Mouse (Mus musculus): Measurements from ENCODE around the gene Fmod.

The Fmod gene

DNA sequence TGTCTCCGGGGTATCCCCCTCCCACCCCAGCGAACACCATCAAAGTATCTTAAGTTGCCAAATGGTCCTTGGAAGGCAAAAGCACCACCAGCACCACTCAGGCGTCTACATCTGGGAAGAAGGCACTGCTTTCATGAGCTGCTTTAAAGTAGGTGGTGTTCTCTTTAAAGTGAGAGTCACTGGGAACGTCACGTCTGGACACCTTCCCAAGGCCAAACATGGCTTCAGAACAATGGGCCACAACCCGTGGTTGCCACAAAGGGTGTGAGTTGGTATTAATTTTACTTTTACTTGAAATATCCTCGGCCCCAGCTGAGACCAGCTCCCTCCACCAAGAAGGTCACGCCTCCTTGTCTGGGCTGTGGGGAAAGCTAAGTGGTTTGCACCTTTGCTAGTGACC lies 20.7 kb downstream of the Fmod start:
- no peak for DNase-seq

DNA sequence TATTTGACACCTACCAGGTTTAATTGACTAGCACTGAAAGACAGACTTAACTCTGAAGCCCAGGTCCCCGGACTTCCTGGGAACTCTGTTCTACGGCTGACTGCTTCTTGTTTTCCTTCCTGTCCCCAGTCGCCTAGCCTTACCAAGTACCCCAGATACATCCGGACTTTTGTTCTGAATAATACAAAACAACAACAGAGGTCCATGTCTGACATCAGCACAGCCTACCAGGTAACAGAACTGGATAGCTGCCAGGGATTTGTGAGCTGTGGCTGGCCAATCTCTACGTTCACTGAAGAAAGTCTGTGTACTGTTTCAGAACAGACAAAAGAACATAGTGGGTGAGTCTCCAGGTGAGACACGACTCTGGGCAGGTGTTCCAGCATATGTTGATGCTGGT lies 21.8 kb downstream of the Fmod start:
- no peak for DNase-seq

DNA sequence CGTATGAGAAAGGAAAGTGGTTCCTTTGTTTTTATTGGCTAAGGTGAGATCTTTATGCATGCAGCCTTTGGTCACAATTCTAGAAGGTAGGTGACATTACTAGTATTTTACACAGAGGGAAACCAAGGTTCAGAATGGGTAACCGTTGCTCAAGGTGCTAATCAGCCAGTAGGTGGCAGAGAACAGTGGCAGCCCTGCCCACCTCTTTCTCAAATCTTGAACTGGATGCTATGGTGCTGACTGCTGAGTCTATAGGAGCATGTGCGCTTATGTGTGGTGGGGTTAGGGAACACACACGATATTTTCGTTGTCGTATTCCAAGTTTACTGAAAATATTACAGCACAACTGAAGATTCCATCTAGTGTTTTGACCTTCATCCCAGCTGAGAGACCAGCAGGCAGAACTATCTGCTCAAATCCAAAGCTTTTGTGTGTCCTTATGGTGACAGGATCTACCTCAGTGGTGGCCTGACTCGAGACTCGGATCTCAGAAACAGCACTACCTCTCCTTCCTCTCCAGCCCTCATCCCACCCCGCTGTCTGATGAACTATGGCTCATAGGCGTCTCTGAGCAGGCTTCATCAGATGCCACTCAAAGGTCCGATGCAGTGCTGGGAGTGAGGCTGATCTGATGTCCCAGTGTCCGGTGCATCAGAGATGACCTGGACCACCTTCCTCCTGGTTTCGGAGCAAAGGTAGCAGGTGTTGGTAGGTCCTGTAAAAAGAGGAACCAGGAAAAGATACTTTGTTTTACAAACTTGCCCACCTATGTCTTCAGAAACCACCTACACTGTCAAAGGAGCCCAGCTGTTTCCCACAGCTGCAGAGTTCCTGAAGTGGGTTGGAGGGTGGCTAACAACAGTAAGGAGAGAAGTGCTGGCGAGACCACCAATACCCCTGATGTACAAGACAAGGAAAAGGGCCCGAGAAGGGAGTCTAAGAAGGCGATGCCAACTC lies 23.0 kb downstream of the Fmod start:
- DNase-seq: peak; percentile 45 to 53

DNA sequence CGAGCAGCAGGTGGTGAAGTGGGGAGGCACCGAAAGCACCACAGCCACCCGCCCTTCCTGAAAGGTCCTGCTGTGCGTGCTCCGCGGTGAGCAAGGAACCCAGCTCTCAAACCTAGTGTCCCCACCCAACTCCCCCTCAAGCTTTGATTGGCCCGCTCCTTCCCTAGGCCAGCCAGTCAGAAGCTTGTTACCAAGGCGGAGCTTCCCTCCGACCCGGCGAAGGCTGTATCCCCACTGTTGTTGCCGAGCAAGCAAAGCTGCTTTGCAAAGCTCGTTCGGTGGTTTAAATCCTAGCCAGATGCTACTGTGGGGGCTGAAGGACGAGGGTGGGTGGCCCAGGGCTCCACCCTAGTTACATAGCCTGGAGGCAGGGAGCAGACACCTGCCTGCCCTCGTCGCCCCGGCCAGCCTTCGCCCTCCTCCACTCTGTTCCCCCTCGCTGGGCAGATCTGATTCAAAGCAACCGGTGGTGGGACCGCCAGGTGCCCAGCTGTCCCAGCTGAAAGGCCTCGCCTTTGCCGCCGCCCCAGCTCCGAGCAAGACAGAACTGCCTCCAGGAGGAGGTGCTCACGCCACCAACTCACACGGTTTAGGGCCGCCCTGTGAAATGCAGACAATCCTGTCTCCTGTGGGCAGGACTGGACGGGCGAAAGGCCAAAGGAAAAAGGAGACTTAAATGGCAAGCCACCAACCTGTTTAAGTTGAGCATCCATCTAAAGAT lies 24.0 kb downstream of the Fmod start:
- peak; percentile 85 to 95 for DNase-seq

DNA sequence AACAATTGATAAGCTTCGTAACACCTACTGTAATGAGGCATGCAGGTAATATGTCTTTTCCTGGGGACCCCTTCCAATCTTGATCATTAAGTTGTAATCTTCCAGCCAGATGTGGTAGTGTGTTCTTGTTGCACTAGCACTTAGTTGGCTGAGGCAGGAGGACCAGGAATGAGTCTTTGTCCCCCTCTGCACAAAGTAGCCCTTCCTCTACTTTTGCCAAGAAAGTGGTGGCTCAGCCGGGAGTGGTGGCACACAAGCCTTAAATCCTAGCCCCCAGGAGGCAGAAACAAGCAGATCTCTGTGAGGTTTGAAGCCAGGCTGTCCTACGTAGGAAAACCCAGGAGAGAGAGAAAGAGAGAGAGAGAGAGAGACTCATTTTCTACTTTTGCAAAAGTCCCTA lies 24.9 kb downstream of the Fmod start:
- DNase-seq: no peak

DNA sequence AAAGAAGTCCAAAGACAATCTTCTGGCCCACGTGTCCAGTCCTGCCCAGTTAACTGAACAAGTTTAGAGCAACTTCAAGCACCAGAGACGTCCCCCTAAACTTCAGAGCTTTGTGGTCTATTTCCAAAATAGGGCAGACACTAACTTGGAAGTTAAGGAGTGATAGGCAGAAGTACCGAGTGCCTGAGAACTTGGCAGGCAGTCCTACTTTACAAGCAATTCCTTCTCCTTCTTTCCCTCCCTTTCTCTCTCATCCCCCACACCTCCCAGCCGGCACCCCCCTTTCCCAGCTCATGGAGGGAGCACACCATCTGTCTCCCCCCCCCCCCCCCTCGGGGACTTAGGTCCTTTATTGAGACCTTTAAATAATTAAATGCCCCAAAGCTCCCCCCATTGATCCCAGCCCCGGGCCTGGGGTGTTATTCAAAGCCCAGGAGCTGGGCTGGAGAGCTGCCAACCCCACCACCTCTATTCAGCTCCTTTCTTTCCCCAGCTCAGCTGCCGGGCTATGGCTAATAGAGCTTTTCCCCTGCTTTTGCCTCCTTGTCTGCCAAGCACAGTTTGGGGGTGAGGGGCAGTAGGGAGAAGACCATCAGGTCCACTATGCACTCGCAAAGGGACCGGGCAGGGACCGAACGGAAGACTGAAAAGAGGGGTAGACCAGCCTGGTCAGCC lies 25.5 kb downstream of the Fmod start:
- no peak for DNase-seq

DNA sequence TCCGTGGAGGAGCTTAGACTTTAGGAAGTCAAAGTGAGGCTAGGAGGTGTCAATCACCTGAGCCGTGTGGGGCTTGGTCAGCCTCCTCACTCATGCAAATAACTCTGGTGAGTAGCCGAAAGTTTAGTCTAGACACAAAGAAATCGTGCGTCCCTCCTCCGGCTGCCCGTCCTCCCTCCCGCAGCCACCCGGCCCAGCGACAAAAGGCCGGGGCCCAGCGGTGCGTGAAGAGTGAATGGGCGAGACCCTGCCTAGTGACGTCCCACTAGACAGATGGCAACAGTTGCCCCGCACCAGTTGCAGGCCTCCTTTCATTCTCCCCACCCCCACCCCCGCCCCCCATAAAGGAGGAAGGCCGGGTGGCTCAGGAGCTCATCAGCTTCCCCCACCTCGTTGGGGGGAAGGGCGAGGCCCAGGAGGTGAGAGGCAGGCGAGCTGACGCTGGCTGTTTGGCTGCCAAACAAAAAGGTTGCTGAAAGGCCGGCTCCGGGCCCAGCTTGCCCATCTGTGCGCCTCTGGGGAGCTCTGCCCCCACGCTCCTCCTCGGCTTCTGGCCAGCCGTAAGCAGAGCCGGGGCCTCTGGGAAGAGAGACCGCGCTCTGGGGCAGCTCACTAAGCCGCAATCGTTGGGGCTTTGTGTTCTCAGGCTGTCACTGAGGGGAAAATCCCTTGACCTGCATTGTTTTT lies 26.2 kb downstream of the Fmod start:
- peak; percentile 49 to 61 for DNase-seq

DNA sequence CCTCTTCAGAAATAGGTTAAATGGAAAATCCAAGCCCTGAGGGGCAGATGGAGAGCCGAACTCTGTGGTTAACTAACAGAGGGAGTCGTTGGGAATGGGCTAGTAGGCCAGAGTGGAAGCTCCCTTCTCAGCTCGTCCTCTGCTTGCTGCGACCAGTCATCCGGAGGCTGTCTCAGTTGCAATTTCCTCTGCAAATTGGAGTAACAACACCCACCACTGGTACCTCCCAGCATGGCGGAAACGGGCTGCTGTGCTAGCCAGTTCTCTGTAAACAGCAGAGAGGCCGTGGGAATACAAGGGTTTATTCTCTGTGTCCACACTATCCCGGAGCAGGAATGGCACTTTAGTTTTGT lies 26.7 kb downstream of the Fmod start:
- no peak for DNase-seq

DNA sequence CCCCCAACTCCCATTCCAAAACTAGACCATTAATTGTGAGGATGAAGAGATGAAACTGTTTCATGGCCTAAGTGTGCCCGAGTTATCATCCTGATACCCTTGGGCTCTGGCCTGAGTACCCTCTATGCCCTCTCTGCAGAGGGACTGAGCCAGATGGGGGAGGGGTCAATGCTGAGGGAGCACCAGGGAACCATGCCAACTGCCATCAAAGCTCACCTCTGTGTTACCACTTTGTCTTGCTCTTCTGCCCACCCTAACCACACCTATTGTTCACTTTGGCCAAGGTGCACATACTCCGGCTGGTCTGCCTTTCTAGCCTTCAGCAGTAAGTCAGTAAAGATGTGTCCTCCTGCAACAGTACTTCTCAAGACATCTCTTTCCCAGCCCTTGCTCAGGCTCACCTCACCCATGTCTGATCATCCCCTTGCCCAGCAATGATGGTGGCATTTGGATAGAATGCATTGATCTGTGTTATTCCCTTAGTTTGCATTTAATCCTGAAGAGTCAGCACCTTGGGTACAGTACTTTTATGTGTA lies 27.3 kb downstream of the Fmod start:
- DNase-seq: no peak

DNA sequence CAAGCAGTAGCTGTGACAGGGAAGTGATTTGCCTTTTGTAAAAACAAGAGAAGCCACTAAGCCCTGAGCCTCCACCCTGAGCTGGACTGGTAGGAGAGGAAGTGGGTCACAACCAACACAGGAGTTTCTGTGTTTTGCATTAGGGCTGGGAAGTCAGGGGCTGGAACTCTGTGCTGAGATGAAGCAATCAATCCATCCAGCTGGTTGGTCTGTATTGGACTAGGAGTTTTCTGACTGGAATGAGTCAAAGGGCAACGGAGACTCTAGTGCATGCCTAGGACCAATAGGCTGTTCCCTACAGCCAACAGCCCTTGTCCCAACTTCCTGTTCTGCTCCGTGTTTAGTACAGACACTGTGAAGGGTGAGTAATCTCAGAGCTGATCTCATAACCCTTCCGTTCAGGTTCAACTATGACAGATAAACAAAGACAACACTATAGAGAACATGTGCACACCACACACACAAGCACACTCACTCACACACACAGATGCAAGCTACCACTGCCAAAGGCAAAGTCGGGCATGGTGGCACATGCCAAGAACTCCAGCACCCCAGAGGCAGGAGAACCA lies 28.3 kb downstream of the Fmod start:
- no peak for DNase-seq

DNA sequence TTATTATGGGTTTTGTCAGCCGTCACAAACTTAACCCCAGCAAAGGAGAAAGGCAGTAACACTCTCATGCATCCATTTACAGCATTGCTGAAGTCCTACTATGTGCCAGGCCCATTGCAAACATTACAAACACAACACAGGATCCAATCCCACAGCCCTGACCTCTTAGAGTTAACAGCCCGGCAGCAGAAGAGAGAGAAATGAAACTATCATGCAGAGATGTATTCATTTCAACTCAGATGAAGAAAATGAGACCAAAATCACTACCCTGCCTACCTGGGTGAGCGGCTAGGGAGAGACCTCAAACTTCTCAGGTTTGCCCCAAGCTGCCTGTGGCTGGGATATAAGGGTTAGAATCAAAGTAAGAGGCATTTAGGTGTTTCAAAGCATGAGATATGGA lies 29.5 kb downstream of the Fmod start:
- DNase-seq: no peak

DNA sequence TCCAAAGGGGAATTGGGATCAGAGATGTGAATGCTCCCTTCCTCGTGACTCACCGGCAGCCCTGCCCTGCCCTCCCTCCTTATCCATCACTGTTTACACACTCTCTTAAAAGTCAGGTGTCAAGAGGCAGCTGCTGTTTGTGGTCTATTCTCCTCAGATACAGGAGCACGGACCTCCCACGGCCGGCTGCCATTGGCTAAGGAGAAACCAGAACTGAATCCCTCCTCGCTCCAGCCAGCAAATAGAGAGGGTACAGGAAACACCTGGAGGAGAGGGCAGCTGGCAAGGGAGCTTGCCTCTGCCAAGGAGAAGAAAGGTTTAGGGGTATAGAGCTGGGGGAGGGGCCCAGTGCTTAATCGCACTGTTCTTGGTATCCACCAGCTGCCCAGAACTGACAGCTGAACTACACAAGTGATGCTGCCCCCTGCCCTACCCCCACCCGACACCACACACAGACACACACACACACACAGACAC lies 30.1 kb downstream of the Fmod start:
- DNase-seq: no peak

DNA sequence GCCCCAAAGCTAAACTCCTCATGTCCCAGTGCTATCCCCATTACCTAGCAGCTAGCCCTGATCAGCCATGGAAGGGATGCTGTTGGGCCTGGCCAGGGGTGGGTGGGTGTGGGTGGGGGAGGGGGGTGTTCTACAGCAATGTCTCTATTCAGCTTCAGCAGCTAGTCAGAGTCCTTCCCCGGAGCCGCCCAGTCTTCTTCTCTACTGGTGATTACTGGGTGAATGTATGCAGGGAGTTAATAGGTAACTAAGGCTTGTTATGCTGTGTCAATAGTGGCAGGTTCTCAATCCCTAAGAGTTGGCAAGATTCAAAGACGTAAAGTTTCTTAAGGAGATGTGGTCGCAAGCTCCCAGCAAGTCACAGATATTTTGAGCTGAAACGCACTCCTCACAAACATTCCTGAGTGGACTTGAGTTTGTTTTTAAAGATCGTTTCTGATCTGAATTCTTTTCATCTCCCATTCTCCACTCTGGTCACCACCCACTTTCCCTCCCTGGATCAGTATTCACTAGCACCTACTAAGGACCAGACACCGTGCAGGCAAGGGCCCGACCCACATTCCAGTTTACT lies 33.1 kb downstream of the Fmod start:
- DNase-seq: no peak

DNA sequence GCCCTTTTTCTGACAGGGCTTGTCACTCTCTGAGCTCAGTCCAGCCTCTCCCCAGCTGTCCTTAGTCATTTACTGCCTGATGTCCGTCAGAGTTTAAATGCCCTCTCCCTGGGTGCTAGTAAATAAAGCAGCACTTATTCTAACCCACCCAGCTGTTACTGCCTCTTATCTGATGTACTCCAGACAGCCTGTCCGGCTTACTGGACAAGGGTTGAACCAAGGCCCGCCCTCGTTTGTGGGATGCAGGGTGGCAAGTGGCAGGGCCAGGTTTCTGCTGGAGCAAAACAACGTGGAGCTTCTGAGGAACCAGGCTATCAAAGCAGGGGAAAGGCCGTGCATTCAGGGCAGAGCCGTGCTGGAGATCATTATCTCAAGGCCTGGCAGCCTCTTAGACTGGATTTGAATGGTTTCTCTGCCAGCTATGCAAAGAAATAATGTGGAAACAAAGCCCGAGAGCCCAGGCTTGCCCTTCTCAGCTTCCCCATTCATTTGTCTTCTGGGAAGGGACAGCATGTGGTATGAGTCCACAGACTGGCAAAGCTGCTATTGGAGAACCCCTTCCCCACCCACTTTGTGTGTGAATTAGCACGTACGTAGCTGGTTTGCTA lies 34.5 kb downstream of the Fmod start:
- no peak for DNase-seq

DNA sequence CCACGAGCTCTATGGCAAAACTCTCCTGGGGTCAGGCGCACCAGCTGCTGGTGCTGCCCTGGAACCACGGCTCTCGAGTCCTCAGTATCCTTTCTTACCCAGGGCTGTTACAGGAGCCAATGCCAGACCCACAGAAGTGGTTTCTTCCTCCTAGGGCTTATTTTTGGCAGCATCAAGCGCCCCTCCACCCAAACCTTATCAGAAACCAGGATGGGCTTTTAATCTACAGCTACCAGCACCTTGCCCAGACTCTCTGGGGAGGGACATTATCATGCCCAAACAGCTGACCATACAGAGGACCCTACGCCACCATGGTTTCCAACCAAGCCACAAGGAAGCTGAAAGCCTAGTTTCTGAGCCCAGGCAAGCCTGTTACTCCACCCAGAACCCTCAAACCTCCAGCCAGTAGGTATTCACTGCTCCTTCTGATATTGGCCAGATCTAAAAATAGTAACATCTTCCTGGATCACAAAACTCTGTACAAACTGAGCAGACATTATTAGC lies 36.1 kb downstream of the Fmod start:
- no peak for DNase-seq

DNA sequence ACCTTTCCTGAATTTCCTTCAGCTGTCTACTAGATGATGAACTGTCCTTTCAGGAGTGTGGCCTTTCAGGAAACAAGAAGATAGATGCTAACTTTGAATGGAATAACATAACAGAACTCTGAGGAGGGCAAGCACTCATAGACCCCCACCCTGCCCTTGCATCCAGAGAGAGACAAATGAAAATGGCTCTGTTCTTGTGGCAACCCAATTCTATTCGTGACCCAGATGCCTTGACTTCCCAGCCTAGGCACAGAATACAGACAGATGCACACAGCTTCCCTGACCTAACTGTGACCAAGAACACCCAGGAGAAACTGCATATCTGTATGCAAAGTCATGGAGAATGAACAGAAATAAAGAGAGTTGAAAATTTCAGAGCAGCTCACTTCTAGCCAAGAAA lies 36.6 kb downstream of the Fmod start:
- DNase-seq: no peak

DNA sequence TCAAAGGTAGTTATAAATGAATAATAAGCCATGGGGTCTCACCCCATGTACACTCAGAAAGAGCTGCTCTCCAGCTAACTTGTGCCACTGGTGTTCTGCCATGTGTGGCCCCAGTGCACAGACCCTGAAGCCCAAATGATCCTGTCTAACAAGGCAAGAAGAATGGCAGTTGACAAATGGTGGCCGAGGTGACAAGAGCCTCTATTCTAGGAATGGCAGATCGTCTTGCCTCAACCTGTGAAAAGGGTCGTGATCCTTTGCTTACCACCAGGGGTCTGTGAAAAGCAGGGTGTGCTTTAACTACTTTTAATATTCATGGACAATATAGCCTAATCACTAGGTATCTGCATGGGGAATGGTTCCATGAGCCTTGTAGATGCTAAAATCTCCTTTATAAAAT lies 37.1 kb downstream of the Fmod start:
- no peak for DNase-seq

DNA sequence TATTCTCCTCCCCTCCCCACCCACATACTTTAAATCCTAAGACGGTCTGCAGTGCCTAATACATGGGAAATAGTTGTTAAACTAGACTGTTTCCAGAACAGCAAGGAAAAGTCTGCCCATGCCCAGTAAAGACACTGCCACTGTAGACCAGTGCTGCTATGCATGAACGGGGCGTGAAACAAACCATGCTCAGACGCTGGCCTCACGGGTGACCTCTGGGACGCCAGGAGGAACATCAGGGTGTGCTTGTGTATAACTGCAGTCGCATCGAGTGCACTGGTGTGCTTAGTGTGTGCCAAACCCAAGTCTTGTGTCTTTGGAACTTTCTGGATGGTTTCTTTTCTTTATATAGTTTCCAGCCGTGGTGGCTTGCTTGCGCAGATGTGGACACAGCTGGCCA lies 37.6 kb downstream of the Fmod start:
- DNase-seq: no peak

DNA sequence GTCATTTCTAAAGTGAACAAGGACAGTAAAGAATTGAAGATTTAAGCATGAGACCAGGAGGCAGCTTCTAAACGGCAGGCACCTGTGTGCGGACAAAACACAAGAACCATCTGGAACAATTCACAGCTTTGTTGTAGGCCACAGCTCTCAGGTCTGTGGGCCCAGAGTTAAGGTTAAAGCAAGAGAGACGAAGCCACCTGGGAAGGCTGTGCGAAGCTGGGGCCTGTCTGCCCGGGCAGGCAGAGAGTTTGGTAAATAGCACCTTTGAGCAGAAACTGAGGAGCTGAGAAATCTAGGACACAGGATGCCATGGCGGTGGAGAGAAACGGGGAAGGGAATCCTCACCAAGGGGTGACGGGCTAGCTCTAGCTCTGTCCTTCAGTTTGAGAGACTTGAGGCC lies 38.5 kb downstream of the Fmod start:
- DNase-seq: no peak

DNA sequence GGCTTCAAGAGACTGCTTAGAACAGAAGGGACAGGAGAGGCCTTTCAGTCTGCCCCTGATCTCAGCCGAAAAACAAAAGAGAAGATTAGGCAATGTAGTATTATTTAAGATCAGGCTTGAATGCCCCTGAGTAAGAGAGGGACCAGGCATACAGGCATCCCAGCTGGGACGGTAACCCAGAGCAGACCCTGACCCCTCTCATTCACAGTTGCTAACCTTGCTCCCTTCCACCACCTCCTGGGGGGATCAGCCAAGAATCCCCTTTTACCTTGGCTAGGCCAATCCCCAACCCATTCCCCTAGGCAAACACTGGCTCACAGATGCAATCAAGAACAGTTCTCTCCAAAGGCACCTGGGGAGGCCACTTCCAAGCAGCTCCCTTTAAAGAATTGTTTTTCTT lies 39.7 kb downstream of the Fmod start:
- no peak for DNase-seq

DNA sequence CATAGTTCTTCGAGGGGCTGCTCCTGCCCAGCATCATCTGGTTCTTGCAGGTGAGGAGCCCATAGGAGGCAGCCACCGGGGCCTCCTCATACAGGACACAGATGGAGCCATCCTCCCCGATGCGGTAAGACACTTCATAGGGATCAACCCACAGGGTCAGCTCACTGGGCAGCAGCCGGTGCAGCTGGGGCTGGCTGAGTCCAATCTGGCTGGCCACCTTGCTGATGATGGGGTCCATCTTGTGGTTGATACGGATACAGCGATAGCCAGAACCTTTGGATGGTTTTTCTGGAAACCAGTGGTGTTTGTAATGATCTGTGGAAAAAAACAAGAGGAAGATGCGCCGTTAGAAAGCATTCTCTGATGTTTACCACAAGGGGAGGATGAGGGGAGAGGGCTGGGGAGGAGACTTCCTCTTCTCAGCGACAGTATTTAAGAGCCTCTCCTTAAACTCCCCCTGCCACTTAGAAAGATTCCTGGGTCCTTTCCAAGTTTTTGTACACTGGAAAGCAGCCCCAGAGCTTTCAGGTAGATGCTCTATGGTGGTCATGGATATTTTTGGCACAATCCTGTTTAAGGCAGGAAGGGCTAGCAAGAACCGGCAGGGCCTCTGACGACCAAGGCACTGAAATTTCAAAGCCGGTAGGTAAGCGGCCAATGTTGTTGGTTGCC lies 40.5 kb downstream of the Fmod start:
- peak; percentile 65 for DNase-seq
